Mouse (Mus musculus): ENCODE data around the gene Tmprss6.

Gene Tmprss6

DNA sequence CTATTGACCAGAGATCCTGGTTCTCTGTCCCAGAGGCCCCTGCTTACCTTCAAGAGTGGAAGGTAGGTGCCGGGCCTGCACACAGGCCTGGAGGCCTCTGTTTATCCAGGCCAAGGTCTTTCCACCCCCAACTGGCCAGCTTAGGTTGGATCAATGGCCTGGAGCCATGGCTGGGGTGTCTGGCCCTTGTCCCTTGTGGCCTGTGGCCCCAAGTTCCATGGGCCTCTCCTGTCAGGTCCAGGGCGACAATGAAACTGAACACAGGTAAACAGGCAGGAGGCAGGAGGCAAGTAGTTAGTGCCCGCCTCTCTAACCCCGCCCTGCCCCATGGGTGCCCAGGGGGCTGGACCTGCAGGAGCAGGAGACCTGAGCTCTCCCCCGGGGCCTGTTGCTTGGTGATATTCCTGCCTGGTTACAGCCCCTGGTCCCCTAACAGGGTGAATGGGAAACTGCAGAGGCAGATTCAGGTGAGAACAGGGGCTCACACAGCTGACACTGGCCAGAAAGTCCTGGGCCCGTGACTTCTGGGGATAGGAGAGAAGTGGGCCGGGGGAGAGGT is at the start of gene Tmprss6:
Tmprss6 (minus strand) TSS at position 256 of the 559 bp plus-strand sequence.
- DNase-seq (ENCODE audit: low read depth, low spot score): no peak

DNA sequence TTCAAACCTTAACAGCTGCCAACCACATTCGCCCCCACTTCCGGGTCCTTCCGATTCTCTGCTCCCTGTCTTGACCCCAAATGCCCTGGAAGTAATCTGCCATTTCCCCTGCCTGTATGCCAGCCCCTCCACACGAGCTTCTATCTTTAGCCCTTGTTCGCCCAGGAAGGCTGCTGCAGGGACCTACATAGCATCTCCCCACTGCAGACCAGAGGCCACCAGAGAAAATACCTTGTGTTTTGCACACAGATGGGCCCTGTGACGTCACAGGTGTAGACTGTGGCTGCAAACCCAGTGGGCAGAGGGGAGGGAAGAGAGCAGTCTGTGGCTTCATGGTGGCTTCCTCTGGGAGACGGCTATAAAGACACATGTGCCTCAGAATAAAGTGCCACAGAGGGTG is 49.8 kb upstream of the Tmprss6 start:
- no peak for DNase-seq (ENCODE audit: low read depth, low spot score)

- no peak for DNase-seq (ENCODE audit: low read depth, low spot score)
Observed at GRCm38 (mm10) chr15:78515759-78516158, 47.3 kb upstream of the Tmprss6 start.

DNA sequence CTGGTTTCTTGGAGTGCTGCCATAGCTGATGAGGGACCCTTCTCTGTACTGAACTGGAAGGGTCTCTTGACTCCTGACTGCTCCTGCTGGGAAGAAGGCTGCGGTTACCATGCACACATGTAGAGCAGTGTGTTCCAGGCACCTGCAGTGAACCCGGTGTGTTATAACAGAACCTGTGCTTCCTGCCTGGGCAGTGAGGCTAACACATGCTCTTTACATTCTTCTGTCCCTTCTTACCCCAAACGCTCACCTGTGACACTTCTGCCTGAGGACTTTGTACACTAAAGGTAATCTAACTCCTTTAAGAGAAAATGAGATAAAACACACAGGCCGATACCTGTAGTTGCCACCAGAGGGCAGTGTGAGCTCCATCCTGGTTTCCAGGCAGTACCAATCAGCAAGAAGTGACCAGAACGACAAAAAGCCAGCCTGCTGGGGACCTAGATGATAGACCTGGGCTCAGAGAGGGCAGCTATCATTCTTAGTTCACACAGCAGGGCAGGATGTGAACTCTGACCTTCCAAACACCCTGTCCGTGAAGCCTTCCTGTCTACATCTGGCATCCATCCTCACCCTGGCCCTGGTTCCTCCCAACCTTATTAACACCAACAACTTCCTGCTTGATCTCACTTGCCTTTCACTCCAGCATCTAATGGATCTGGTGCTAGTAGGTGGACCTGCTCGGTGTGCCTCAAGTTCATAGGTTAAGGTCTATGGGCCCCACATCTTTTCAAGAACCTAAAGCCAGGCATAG is 46.1 kb upstream of the Tmprss6 start:
- DNase-seq (ENCODE audit: low read depth, low spot score): no peak

GRCm38 (mm10) chr15:78513019-78513418 is 44.6 kb upstream of the Tmprss6 start:
- DNase-seq (ENCODE audit: low read depth, low spot score): no peak

DNA sequence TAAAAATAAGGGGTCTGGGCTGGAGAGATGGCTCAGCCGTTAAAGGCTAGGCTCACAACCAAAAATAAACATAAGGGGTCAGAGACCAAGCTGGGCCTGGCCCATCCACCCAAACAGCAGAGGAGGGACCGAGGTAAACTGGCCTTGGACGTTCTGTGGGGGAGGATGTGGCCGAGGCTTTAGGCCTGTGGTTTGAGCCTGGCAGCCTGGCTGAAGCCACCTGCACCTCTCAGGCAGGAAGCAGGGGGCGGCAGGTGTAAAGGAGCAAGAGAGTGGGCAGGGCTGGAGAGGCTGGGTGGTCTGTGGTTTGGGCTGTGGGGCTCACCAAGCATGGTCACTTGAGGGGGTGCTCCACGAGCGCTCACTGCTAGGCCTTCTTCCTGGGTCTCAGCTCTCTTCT is 43.5 kb upstream of the Tmprss6 start:
- DNase-seq (ENCODE audit: low read depth, low spot score): no peak

DNA sequence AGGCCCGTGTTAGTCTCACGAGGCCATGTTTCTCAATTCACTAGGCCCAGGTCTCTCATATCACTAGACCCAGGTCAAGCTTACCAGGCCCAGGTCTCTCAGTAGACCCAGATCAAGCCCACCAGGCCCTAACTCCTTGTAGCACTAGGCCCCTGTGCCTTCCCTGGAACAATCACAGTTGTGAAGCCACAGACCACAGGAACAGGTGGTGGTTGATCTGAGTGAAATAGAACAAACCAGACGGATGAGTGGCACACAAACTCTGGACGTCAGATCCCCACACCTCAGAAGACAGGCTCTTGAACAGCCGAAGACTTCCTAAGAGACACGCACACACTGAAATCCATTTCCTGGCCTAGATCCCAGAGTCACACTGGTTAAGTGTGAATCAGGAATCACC is 42.3 kb upstream of the Tmprss6 start:
- DNase-seq (ENCODE audit: low read depth, low spot score): no peak

DNA sequence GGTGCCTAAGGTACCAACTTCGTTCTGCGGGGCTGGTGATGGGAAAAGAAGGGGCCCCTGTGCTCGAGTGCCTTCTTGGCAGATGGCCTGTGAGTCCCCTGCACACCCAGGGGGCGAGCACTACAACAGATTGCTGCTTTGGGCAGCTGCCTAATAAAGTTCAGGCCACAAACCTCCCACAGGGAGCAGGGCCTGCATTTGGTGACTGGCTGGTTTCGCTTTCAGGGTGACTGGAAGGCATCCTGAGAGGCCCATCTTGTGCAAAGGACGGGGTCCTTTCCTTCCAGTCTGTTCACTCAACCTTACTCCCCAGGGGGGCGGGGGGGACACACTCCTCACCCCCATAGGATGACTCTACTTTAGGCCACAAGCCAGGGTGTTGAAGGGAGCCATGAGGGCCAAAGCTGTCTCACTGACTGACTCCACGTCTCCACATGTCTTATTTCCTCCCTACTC is 41.7 kb upstream of the Tmprss6 start:
- DNase-seq (ENCODE audit: low read depth, low spot score): no peak

DNA sequence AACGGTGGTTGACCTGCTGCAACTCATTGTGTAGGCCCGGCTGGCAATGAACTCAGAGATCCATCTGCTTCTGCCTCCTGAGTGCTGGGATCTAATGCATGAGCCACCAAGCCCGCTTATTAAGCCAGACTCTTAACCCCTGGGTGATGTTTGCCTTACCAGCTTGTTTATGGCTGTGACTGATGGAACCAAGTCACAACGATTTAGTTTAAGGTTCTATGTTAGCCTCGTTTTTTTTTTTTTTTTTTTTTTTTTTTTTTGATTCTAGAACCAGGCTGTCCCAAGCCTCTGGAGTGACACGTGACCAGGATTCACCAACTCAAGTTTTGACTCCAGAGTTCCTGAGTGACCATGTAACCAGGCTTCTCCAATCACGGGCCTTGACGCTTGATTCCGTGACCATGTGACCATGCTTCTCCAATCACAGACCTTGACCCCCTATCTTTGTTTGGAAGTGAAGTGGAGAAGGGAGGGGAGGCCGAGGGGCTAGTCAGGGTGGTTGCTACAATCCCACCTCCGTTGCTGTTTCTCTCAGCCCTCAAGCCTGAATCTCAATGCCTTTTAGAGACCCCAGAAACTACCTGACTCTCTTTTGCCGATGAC is 41.0 kb upstream of the Tmprss6 start:
- no peak for DNase-seq (ENCODE audit: low read depth, low spot score)

DNA sequence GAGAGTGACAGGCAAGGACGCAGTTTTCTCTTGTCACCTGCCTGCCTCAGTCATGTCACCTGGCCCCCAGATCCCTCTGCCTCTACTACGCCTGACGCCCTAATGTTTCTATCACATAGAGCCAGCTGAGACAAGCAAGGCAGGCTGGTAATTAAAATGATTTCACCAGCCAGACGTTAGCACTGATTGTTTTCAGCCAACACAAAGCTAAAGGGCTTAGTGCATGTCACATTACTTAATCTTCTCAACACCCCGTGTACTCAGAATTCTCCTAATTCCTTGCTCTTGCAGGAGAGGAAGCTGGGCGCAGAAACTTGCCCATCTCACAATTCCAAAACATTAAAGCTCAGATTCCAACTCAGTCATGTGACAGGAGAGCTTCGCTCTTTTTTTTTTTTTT is 40.0 kb upstream of the Tmprss6 start:
- DNase-seq (ENCODE audit: low read depth, low spot score): no peak

- no peak for DNase-seq (ENCODE audit: low read depth, low spot score)
Observed at GRCm38 (mm10) chr15:78505541-78505940, 37.1 kb upstream of the Tmprss6 start.

DNA sequence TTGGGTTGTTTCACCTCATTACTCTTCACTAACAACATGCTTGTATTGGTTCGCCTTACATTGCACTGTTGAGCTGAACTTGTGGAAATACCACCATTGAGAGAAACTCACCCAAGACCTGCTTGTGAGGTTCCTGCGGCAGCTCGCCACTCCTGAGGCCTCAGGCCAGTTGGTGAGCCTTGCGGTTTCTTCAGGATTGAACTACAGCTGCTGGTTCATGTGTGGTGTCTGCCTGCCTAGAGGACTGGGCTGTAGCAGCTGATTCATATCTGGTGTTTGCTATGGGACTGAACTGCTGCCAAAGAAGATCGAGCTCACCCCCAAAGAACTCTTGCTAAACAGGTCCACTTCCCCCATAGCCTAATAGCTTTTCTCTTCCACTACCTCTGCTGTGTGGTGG is 36.4 kb upstream of the Tmprss6 start:
- no peak for DNase-seq (ENCODE audit: low read depth, low spot score)

DNA sequence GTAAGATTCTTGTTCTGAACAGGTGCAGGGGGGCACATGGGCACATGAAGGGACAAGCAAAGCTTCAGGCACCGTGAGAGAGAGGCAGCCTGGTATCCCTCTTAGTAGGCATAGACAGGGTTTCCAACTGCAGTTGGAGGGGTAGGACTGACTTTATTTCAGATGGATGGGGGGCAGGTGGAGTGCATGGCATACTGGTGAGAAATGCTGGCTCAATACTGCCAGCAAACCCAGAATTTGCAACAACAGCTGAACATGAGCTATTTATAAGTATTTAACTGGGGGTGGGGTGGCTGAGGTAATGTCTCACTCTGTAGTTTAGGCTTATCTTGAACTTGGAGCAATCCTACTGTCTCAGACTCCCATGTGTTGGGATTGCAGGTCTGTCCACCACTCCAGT is 35.6 kb upstream of the Tmprss6 start:
- DNase-seq (ENCODE audit: low read depth, low spot score): no peak

DNA sequence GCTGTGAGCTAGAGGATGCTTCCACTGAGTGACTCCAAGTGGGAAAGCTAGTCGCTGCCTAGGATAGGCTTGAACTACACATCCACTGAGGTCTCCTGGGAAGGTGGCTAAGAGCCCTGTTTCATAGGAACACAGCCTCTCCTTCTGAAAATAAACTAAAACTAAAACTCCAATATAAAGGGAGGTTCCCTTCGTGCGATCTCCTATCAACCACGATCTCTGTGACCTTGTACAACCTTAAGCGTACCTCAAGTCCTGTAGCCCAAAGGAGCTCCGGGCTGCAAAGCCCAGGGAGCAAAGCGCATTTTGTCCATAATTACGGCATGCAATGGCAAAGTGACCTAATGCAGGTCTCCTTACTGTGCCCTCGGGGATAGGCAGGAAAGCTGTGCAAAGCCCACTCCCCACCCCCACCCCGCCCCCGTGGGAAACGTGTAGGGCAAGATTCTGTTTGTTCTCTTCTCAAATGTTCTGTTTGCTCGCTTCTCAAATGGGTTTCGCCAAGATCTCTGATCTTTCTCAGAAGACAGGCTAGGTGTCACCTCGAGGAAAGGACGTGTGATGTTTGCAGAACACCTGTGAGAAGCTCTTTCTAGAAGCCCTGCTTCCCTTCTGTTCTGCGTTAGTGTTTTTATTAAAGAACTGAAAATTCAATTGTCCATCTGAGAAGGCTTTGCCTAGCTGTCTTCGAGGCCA is 34.2 kb upstream of the Tmprss6 start:
- DNase-seq (ENCODE audit: low read depth, low spot score): no peak

- no peak for DNase-seq (ENCODE audit: low read depth, low spot score)
Observed at GRCm38 (mm10) chr15:78494968-78495406, 26.6 kb upstream of the Tmprss6 start, which contains the start of gene Il2rb. Gene Il2rb (minus strand): TSS chr15:78495271.

DNA sequence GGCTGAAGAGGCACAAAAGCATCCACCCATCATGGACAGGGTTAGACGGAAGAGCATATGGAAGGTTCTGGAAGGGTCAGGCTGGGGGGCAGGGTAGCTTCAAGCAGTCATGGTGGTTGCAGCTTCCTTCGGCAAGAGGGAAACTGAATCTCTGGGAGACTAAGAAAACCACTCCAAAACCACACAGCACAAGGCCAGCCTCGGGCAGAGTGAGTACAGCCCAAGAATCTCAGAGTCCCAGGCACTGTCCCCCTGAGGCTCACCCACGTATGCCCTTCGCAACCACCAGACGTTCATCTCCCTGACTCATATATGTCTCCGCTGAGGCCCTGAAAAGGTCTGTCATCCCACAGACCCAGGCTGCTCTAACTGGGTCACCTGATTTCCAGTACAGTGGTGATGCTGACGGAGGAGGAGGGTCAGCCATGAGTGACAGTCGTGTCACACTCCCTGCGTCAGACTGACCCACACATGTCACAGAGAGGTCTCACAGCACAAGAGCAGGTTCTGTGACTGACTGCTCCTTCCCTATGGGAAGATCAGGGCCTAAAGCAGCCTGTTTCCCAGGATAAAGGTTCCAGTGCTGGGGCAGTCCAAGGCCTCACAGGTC is 25.1 kb upstream of the Tmprss6 start:
- DNase-seq (ENCODE audit: low read depth, low spot score): no peak

DNA sequence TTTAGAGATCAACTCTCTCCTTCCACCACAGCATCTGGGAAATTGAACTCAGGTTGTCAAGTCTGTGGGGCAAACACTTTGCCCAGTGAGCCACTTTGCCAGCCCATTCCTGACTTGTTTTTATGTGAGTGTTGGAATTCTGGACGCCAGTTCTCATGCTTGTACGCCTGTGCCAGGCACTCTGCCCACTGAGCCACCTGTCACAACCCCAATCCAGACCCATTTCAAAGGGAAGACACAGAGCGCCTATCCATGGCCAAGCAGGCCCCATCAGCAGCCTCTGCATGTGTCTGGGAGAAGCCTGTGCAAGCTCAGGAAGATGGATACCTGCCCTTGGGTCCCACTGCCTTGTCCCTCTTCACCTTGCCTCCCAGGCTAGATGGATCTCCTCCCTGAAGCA is 22.9 kb upstream of the Tmprss6 start:
- DNase-seq (ENCODE audit: low read depth, low spot score): no peak

- DNase-seq (ENCODE audit: low read depth, low spot score): no peak
Observed at GRCm38 (mm10) chr15:78489906-78490305, 21.5 kb upstream of the Tmprss6 start.

- no peak for DNase-seq (ENCODE audit: low read depth, low spot score)
Observed at GRCm38 (mm10) chr15:78489248-78489647, 20.8 kb upstream of the Tmprss6 start.

- DNase-seq (ENCODE audit: low read depth, low spot score): no peak
Observed at GRCm38 (mm10) chr15:78487066-78487465, 18.6 kb upstream of the Tmprss6 start.

- DNase-seq (ENCODE audit: low read depth, low spot score): no peak
Observed at GRCm38 (mm10) chr15:78486564-78486963, 18.1 kb upstream of the Tmprss6 start.

DNA sequence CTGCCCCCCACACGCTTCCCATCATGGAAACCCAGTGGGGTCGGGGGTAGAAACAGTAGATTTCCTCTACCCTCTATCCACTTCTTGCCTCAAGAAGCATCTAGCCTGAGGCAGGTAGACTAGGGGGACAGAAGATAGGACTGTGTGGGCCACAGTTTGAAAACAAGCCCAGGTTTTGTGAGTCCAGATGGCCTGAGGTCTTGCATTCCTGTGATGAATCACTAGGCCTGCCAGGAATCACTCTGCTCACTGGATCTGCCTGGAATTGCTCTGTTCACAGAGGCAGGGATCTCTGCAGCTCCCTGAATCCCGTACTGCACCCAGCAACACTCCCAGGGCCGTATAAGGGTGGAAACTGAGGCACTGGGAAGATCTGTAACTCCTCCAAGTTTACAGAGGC is 14.9 kb upstream of the Tmprss6 start:
- DNase-seq (ENCODE audit: low read depth, low spot score): no peak
